Mouse (Mus musculus) embryonic facial prominence, embryonic 14.5 days (tissue): ENCODE measurements around the gene Cnn1. TPM values are rescaled to one million over a fixed set of nuclear protein-coding genes. Genes with fewer than 3 reads are reported as not detected.

ENCODE experiments used
- ATAC-seq: fragments of 200-750 bp; cut with Nextera tagmentation; 2 replicates; pipeline ENCODE4 v1.8.0; 2017; ENCODE audit warnings: low read depth, moderate number of reproducible peaks, moderate TSS enrichment
- DNase-seq: peaks from one replicate; pipeline ENCODE4 v3.0.0-alpha.2; 2015; ENCODE audit warnings: low spot score
- H3K27ac ChIP-seq: fragments of 300-500 bp; sonication (generic); replicated peaks from 2 replicates; pipeline ENCODE4 v1.5.1; 2014; ENCODE audit warnings: low read depth, mild to moderate bottlenecking, low read length, moderate library complexity
- H3K27me3 ChIP-seq: fragments of 300-500 bp; sonication (generic); replicated peaks from 2 replicates; pipeline ENCODE4 v1.6.1; 2014; ENCODE audit warnings: low read length; ENCODE audit not compliant: control insufficient read depth, insufficient read depth
- H3K36me3 ChIP-seq: fragments of 300-500 bp; sonication (generic); 2 replicates; pipeline ENCODE4 v1.6.1; 2014; ENCODE audit warnings: low read length, mixed read lengths; ENCODE audit not compliant: control insufficient read depth, insufficient read depth
- H3K4me1 ChIP-seq: fragments of 300-500 bp; sonication (generic); 2 replicates; pipeline ENCODE4 v1.6.1; 2014; ENCODE audit warnings: antibody characterized with exemption, low read length; ENCODE audit not compliant: control insufficient read depth, insufficient read depth
- H3K4me2 ChIP-seq: fragments of 300-500 bp; sonication (generic); 2 replicates; pipeline ENCODE4 v1.6.1; 2014; ENCODE audit warnings: low read depth, mild to moderate bottlenecking, low read length, moderate library complexity, mixed read lengths
- H3K4me3 ChIP-seq: fragments of 300-500 bp; sonication (generic); 2 replicates; pipeline ENCODE4 v1.5.1; 2014; ENCODE audit warnings: low read depth, mild to moderate bottlenecking, low read length
- H3K9ac ChIP-seq: fragments of 300-500 bp; sonication (generic); 2 replicates; pipeline ENCODE4 v1.6.1; 2014; ENCODE audit warnings: low read depth, mild to moderate bottlenecking, low read length, moderate library complexity, mixed read lengths
- H3K9me3 ChIP-seq: fragments of 300-500 bp; sonication (generic); 2 replicates; pipeline ENCODE4 v1.6.1; 2016; ENCODE audit warnings: low read length; ENCODE audit not compliant: control insufficient read depth
- WGBS: fragments of 180-500 bp; shearing (Covaris S2); extraction: QIAGEN DNeasy Blood & Tissue Kit; methylation state at CpG from one replicate; pipeline ENCODE4 v1.1.7; 2014; 5-methylcytosine and 5-hydroxymethylcytosine counted together
- polyA plus RNA-seq: library from polyadenylated mRNA; unstranded; fragments of >200 nt; fragmentation: Nextera tagmentation; extraction: Ambion mirVana; gene quantifications from 2 replicates; pipeline ENCODE4 v1.2.1, GENCODE M21; 2014

Cnn1 gene
- polyA plus RNA-seq, 1 experiment from 2014 or later, result 7.1 TPM

DNA sequence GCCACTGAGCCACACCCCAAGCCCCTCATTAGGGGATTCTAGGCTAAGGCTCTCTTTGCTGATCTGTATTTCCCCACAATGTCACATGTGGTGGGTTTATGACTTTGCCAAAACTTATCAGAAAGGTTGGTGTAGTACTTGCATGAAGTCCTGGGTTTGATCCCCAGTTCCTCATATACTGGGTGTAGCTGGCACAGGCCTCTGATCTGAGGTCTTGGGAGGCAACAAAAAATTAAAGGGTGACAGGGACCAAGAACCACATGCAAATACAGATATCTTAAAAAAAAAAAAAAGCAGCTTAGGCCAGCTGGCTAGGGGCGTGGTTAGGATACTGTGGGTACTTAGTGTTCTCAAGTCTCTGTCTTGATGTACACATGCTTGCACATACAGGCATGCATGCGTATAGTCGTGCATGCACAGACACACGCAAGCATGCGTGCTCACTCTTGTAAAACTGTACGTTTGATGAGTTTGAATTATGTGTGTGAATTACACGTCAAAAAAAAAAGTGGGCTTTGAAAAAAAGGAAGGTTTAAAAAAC, 24.1 kb downstream of the Cnn1 start:
- Histone ChIP-seq H3K27me3 (no peaks in the 10 kb centered on the region), H3K9ac (no peak overlapping the region), H3K27ac (no peak overlapping the region), H3K4me1 (no peaks in the 10 kb centered on the region), H3K4me3 (no peak overlapping the region), H3K4me2 (no peak overlapping the region), H3K9me3 (no peaks in the 10 kb centered on the region), H3K36me3 (no peaks in the 10 kb centered on the region)
- DNase-seq, result no peak
- WGBS, result 80% methylated on average over 7 of the region's 7 CpGs
- ATAC-seq, result no peak

DNA sequence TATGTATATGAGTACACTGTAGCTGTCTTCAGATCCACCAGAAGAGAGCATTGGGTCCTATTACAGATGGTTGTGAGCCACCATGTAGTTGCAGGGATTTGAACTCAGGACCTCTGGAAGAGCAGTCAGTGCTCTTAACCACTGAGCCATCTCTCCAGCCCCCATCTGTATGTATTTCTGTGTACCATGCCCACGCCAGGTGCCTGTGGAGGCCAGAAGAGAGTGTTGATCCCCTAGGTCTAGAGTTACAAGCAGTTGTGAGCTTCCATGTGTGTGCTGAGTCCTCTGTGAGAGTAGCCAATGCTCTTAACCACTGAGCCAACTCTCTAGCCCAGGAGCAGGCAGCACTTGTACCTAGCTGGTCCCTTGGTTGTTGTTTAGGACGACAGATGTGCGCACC, 25.2 kb downstream of the Cnn1 start:
- Histone ChIP-seq H3K27me3 (no peaks in the 10 kb centered on the region), H3K4me1 (no peaks in the 10 kb centered on the region), H3K9me3 (no peaks in the 10 kb centered on the region), H3K4me3 (no peak overlapping the region), H3K9ac (no peak overlapping the region), H3K27ac (no peak overlapping the region), H3K4me2 (no peak overlapping the region), H3K36me3 (no peaks in the 10 kb centered on the region)
- DNase-seq (no peak), ATAC-seq (no peak)
- WGBS, result 86% methylated on average over 3 of the region's 3 CpGs

DNA sequence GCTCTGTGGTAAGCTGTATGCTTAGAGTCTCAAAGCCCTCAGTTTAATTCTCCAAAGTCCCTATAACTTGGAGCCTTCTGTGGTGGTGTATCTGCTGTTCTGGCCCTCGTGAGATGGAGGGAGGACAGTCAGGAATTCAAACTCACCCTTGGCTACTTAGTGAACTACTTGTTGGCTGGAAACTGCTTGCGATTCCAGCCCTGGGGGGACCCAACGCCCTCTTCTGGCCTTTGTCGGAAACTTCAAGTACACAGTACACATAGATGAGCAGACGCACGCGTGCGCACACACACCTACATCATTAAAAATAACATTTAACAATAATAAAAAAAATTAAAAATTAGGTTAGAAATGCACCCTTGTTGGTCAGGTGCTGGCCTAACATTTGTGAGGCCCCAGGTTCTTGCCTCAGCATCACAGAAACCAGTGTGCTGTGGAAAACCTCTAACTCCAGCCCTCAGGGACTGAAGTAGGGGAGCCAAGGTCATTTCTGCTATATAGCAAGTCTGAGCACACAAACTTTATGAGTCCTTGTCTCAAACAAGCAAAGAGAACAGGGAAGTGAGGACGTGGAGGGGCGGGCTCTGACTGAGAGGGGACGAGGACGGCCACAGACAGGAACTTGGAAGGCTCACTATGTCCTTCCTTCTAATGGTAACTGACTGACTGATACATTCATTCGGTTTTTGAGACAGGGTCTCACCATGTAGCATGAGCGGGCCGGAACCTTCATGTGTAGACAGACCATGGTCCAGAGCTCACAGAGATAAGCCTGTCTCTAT, 26.4 kb downstream of the Cnn1 start:
- H3K4me1 ChIP-seq, result no peaks in the 10 kb centered on the region
- H3K27me3 ChIP-seq, result no peaks in the 10 kb centered on the region
- H3K4me2 ChIP-seq, result no peak overlapping the region
- no peak overlapping the region for H3K27ac ChIP-seq
- no peaks in the 10 kb centered on the region for H3K36me3 ChIP-seq
- no peaks in the 10 kb centered on the region for H3K9me3 ChIP-seq
- no peak overlapping the region for H3K9ac ChIP-seq
- 88% methylated on average over 15 of the region's 15 CpGs for WGBS
- no peak for ATAC-seq
- H3K4me3 ChIP-seq, result no peak overlapping the region
- DNase-seq, result no peak

DNA sequence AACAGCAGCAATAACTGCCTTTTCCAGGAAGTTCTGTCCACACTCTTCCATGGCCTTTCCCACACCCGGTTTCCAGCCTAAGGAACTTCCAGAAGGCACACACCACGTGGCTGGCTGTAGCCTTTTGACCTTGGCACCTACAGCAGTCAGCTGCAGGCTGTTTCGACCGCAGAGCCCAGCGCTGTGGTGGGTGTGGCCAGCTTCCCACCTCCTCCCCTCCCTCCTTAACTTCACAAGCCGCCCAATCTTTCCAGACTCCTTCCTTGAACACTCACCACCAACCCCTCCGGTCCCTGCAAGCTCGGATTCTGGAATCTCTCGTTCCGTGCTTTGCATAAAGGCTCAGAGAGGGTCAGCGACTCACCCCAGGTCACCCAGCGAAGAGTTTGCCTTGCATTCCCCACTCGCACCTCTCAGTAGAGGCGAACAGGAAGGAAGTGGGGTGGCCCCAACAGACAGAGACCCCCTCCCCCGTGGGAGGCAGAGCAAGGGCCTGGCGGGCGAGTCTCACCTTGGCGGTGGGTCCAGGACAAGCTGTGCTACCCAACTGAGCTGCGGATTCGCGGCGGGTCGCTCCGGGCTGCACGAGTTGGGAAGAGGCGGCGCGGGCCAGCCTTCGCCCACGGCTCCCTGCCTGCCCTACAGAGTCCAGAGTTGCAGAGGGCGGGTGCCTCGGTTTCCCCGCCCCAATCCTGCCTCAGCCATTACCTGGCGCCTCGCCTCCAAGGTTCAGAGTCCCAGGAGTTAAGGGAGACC, 32.4 kb downstream of the Cnn1 start:
- H3K9me3 ChIP-seq, result no peaks in the 10 kb centered on the region
- peak; percentile 60; the same call in 1 of the 2 replicates for ATAC-seq
- H3K4me2 ChIP-seq, result peak overlapping the region; percentile 74
- no peak overlapping the region for H3K27ac ChIP-seq
- peak overlapping the region; percentile 62 for H3K9ac ChIP-seq
- H3K27me3 ChIP-seq, result 0 out of 2 replicates have a peak, but pooled peaks cover 3% of the 10 kb centered on the region
- H3K36me3 ChIP-seq, result no peaks in the 10 kb centered on the region
- WGBS, result 2% methylated on average over 21 of the region's 35 CpGs
- H3K4me3 ChIP-seq, result peak overlapping the region; percentile 38
- H3K4me1 ChIP-seq, result 0 out of 2 replicates have a peak, but pooled peaks cover 11% of the 10 kb centered on the region
- DNase-seq, result peak; percentile 61

DNA sequence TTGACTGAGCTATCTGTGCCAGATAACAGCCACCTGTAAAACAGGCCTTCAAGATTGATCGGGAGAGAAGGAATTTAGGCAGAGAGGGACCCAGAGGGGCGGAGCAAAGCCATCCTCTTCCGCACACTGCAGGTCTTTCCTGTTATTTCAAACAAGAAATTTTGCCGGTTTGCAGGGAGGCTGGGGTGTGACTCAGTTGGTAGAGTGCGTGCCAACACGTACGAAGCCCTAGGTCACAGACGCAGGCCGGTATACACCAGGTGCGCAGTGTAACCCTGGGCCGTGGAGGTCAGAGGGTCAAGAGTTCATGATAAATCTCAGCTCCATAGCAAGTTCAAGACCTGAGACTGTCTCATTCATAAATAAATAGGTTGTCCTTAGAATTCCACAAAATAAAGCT, 33.2 kb downstream of the Cnn1 start:
- 52% methylated on average over 11 of the region's 11 CpGs for WGBS
- Histone ChIP-seq H3K36me3 (no peaks in the 10 kb centered on the region), H3K4me3 (peak overlapping the region; percentile 38), H3K9ac (peak overlapping the region; percentile 62; the same call in 1 of the 2 replicates), H3K4me1 (0 out of 2 replicates have a peak, but pooled peaks cover 11% of the 10 kb centered on the region), H3K27me3 (peaks cover 3% of the 10 kb centered on the region; the same call in 1 of the 2 replicates), H3K9me3 (no peaks in the 10 kb centered on the region), H3K27ac (no peak overlapping the region), H3K4me2 (peak overlapping the region; percentile 74)
- DNase-seq, result peak; percentile 37
- 0 out of 2 replicates have a peak, but pooled peaks have one; percentile 16 for ATAC-seq

DNA sequence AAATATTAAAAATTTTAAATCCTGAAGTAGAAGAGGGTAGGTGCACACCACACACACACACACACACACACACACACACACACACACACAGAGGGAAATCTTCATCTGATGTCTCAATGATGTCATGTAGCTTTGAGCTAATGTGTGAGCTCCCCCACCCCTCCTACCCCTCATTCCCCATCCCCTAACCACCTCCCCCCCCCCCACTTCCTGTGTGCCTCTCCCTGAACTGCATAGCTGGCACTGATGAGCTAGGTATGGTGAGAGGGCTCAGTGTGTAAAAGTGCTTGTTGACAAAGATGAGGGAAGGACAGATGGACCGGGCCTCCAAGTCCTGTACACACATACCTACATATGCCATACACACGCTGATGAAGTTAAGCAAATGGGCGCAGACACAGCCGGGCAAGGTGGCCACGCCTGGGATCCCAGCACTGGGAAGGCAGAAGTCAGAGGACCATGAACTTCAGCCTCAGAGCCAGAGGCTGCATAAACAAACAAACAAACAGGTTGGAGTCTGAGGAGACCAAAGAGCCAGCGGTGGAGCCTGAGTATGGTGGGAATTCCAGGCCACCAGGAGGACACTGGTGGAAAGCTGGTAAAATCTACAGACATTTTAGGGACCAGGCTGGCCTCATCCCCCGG, 35.4 kb downstream of the Cnn1 start:
- Histone ChIP-seq H3K4me3 (no peak overlapping the region), H3K9ac (no peak overlapping the region), H3K27ac (no peak overlapping the region), H3K9me3 (no peaks in the 10 kb centered on the region), H3K36me3 (no peaks in the 10 kb centered on the region), H3K4me1 (0 out of 2 replicates have a peak, but pooled peaks cover 11% of the 10 kb centered on the region), H3K4me2 (no peak overlapping the region), H3K27me3 (peaks cover 3% of the 10 kb centered on the region; the same call in 1 of the 2 replicates)
- 79% methylated on average over 7 of the region's 7 CpGs for WGBS
- ATAC-seq (no peak), DNase-seq (no peak)

DNA sequence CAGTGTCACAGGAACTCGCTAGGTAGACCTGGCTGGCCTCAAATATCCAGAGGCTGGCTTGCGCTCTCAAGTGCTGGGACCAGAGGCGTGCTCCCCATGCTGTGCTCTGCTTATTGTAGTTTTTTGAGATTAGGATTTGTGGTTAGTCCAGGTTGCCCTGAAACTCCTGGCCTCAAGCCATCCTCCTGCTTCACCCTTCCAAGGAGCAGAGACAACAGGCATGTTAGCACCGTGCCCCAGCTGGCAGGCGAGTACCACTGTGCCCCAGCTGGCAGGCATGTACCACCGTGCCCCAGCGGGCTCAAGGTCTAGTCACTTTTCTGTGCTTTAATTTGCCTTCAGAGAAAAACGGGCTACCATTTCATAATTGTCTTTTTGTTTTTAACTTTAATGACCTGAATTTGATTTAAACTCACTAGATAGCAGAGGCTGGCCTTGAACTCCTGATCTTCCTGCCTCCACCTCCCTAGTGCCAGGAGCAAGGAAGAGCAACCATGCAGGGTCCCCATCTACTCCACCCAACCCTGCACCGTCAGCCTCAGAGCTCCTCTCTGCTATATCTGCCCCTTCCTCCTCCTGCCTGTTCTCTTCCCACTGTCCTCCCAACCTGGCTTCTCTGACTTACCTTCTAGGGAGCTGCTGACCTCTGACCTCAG, 36.1 kb downstream of the Cnn1 start:
- Histone ChIP-seq H3K36me3 (no peaks in the 10 kb centered on the region), H3K27ac (no peak overlapping the region), H3K4me3 (no peak overlapping the region), H3K27me3 (peaks cover 3% of the 10 kb centered on the region; the same call in 1 of the 2 replicates), H3K9ac (no peak overlapping the region), H3K4me2 (no peak overlapping the region), H3K4me1 (0 out of 2 replicates have a peak, but pooled peaks cover 11% of the 10 kb centered on the region), H3K9me3 (no peaks in the 10 kb centered on the region)
- ATAC-seq, result no peak
- 75% methylated on average over 9 of the region's 9 CpGs for WGBS
- DNase-seq, result no peak
